Mouse (Mus musculus): ENCODE measurements around the gene Asb12. TPM values are rescaled to one million over a fixed set of nuclear protein-coding genes. Genes with fewer than 3 reads are reported as not detected.
"Not testable (repeated sequence)": the region's sequence is repeated elsewhere in the genome, so short reads cannot be mapped to it uniquely, and the experiment has no call there.

Gene Asb12
- 0.17 TPM in 1 of 2 replicates, not detected in the other for polyA plus RNA-seq (2016; fragmentation: Nextera tagmentation; extraction: Ambion mirVana)

GRCm38 (mm10) chrX:95557887-95558286, at the start of gene Asb12, which contains the start of gene Pfn5:
Gene Asb12 (minus strand): TSS chrX:95557987.
Gene Pfn5 (plus strand): TSS chrX:95558104.
- Histone ChIP-seq H3K4me3 (no peak within 1 kb of the TSS), H3K36me3 (no peaks in the 10 kb centered on the region), H3K4me2 (replicated peaks) (no peak within 1 kb of the TSS), H3K27ac (no peak within 1 kb of the TSS), H3K9me3 (replicated peaks) (no peaks in the 10 kb centered on the region), H3K27me3 (no peaks in the 10 kb centered on the region), H3K4me1 (no peaks in the 10 kb centered on the region), H3K9ac (no peak within 1 kb of the TSS)
- 90% methylated on average over 2 of the region's 2 CpGs for WGBS
- ATAC-seq (ENCODE audit: low FRiP score), result no peak

GRCm38 (mm10) chrX:95600609-95601008, 42.8 kb upstream of the Asb12 start:
- H3K27me3 ChIP-seq, result no peaks in the 10 kb centered on the region
- no peak overlapping the region for H3K4me3 ChIP-seq
- H3K36me3 ChIP-seq, result no peaks in the 10 kb centered on the region
- no peak for ATAC-seq (ENCODE audit: low FRiP score)
- no peaks in the 10 kb centered on the region for H3K9me3 ChIP-seq (replicated peaks)
- no peak overlapping the region for H3K9ac ChIP-seq
- no peak overlapping the region for H3K4me2 ChIP-seq (replicated peaks)
- H3K27ac ChIP-seq, result no peak overlapping the region
- 86% methylated on average over 5 of the region's 5 CpGs for WGBS
- no peaks in the 10 kb centered on the region for H3K4me1 ChIP-seq

GRCm38 (mm10) chrX:95554321-95554720, 3.5 kb downstream of the Asb12 start:
- H3K27me3 ChIP-seq, result no peaks in the 10 kb centered on the region
- H3K9me3 ChIP-seq (replicated peaks), result no peaks in the 10 kb centered on the region
- 78% methylated on average over 4 of the region's 4 CpGs for WGBS
- H3K4me3 ChIP-seq, result no peak overlapping the region
- no peak overlapping the region for H3K4me2 ChIP-seq (replicated peaks)
- no peak overlapping the region for H3K27ac ChIP-seq
- H3K4me1 ChIP-seq, result no peaks in the 10 kb centered on the region
- no peak for ATAC-seq (ENCODE audit: low FRiP score)
- no peaks in the 10 kb centered on the region for H3K36me3 ChIP-seq
- no peak overlapping the region for H3K9ac ChIP-seq

GRCm38 (mm10) chrX:95535493-95535892, 22.3 kb downstream of the Asb12 start:
- not testable (repeated sequence) for H3K9me3 ChIP-seq (replicated peaks); H3K27me3 ChIP-seq; H3K4me2 ChIP-seq (replicated peaks); H3K4me3 ChIP-seq; H3K36me3 ChIP-seq; H3K9ac ChIP-seq; H3K27ac ChIP-seq; H3K4me1 ChIP-seq; ATAC-seq (ENCODE audit: low FRiP score)
- 91% methylated on average over 2 of the region's 2 CpGs for WGBS

- H3K4me1 ChIP-seq, result no peaks in the 10 kb centered on the region
- H3K9ac ChIP-seq, result no peak overlapping the region
- WGBS, result 86% methylated on average over 2 of the region's 2 CpGs
- no peak overlapping the region for H3K4me3 ChIP-seq
- no peaks in the 10 kb centered on the region for H3K36me3 ChIP-seq
- ATAC-seq (ENCODE audit: low FRiP score), result no peak
- no peak overlapping the region for H3K27ac ChIP-seq
- H3K4me2 ChIP-seq (replicated peaks), result no peak overlapping the region
- no peaks in the 10 kb centered on the region for H3K27me3 ChIP-seq
- H3K9me3 ChIP-seq (replicated peaks), result no peaks in the 10 kb centered on the region
These were observed 32.6 kb downstream of the Asb12 start for GRCm38 (mm10) chrX:95525166-95525565.

GRCm38 (mm10) chrX:95523883-95524282, 33.9 kb downstream of the Asb12 start:
- H3K4me3 ChIP-seq, result no peak overlapping the region
- no peaks in the 10 kb centered on the region for H3K27me3 ChIP-seq
- no peak overlapping the region for H3K27ac ChIP-seq
- no peak overlapping the region for H3K9ac ChIP-seq
- H3K9me3 ChIP-seq (replicated peaks), result no peaks in the 10 kb centered on the region
- no peaks in the 10 kb centered on the region for H3K36me3 ChIP-seq
- H3K4me2 ChIP-seq (replicated peaks), result no peak overlapping the region
- no peak for ATAC-seq (ENCODE audit: low FRiP score)
- H3K4me1 ChIP-seq, result no peaks in the 10 kb centered on the region

GRCm38 (mm10) chrX:95457166-95457565, 100.6 kb downstream of the Asb12 start:
- no peak overlapping the region for H3K9ac ChIP-seq
- H3K27ac ChIP-seq, result no peak overlapping the region
- H3K4me3 ChIP-seq, result no peak overlapping the region
- no peaks in the 10 kb centered on the region for H3K9me3 ChIP-seq (replicated peaks)
- H3K4me2 ChIP-seq (replicated peaks), result no peak overlapping the region
- no peak for ATAC-seq (ENCODE audit: low FRiP score)
- WGBS, result 74% methylated on average over 3 of the region's 3 CpGs
- no peaks in the 10 kb centered on the region for H3K36me3 ChIP-seq
- H3K27me3 ChIP-seq, result no peaks in the 10 kb centered on the region
- H3K4me1 ChIP-seq, result no peaks in the 10 kb centered on the region

GRCm38 (mm10) chrX:95445866-95446265, 111.9 kb downstream of the Asb12 start:
- no peak overlapping the region for H3K4me3 ChIP-seq
- H3K9me3 ChIP-seq (replicated peaks), result no peaks in the 10 kb centered on the region
- H3K4me1 ChIP-seq, result peaks cover 13% of the 10 kb centered on the region
- no peak overlapping the region for H3K27ac ChIP-seq
- H3K4me2 ChIP-seq (replicated peaks), result no peak overlapping the region
- ATAC-seq (ENCODE audit: low FRiP score), result no peak
- no peaks in the 10 kb centered on the region for H3K36me3 ChIP-seq
- H3K27me3 ChIP-seq, result no peaks in the 10 kb centered on the region
- 82% methylated on average over 2 of the region's 2 CpGs for WGBS
- H3K9ac ChIP-seq, result no peak overlapping the region

- no peaks in the 10 kb centered on the region for H3K9me3 ChIP-seq (replicated peaks)
These were observed 112.6 kb downstream of the Asb12 start for GRCm38 (mm10) chrX:95445141-95445540.

GRCm38 (mm10) chrX:95444776-95445111, 113.0 kb downstream of the Asb12 start, which contains the start of gene Amer1:
Gene Amer1 (minus strand): TSS chrX:95444872.
- WGBS, result 21% methylated on average over 19 of the region's 19 CpGs
- H3K9me3 ChIP-seq (replicated peaks), result no peaks in the 10 kb centered on the region
- H3K4me1 ChIP-seq, result peaks cover 13% of the 10 kb centered on the region
- H3K4me2 ChIP-seq (replicated peaks), result peak within 1 kb of the TSS; percentile 57
- peak within 1 kb of the TSS; percentile 76 for H3K27ac ChIP-seq
- H3K27me3 ChIP-seq, result no peaks in the 10 kb centered on the region
- H3K9ac ChIP-seq, result peak within 1 kb of the TSS; percentile 67
- ATAC-seq (ENCODE audit: low FRiP score), result peak; percentile 98
- no peaks in the 10 kb centered on the region for H3K36me3 ChIP-seq
- H3K4me3 ChIP-seq, result peak within 1 kb of the TSS; percentile 55

More at GRCm38 (mm10) chrX:95445141-95445540, 112.6 kb downstream of the Asb12 start:
- WGBS, result 41% methylated on average over 3 of the region's 3 CpGs
- H3K4me2 ChIP-seq (replicated peaks), result peak overlapping the region; percentile 57
- H3K4me1 ChIP-seq, result peaks cover 13% of the 10 kb centered on the region
- H3K36me3 ChIP-seq, result no peaks in the 10 kb centered on the region
- peak overlapping the region; percentile 55 for H3K4me3 ChIP-seq
- no peak overlapping the region for H3K27ac ChIP-seq
- H3K27me3 ChIP-seq, result no peaks in the 10 kb centered on the region
- no peak overlapping the region for H3K9ac ChIP-seq
- ATAC-seq (ENCODE audit: low FRiP score), result no peak

GRCm38 (mm10) chrX:95443898-95444775, 113.7 kb downstream of the Asb12 start:
- peak; percentile 88 for ATAC-seq (ENCODE audit: low FRiP score)
- Histone ChIP-seq H3K9ac (peak overlapping the region; percentile 67), H3K27me3 (no peaks in the 10 kb centered on the region), H3K4me2 (replicated peaks) (peak overlapping the region; percentile 57), H3K4me1 (peaks cover 13% of the 10 kb centered on the region), H3K9me3 (replicated peaks) (no peaks in the 10 kb centered on the region), H3K4me3 (peak overlapping the region; percentile 55), H3K27ac (peak overlapping the region; percentile 76), H3K36me3 (no peaks in the 10 kb centered on the region)
- WGBS, result 25% methylated on average over 41 of the region's 42 CpGs

- H3K9me3 ChIP-seq (replicated peaks), result no peaks in the 10 kb centered on the region
- H3K4me3 ChIP-seq, result peak overlapping the region; percentile 55
- no peaks in the 10 kb centered on the region for H3K36me3 ChIP-seq
- no peaks in the 10 kb centered on the region for H3K27me3 ChIP-seq
- ATAC-seq (ENCODE audit: low FRiP score), result peak; percentile 23
- H3K27ac ChIP-seq, result peak overlapping the region; percentile 76
- WGBS, result 32% methylated on average over 12 of the region's 12 CpGs
- H3K4me1 ChIP-seq, result peaks cover 13% of the 10 kb centered on the region
- H3K9ac ChIP-seq, result peak overlapping the region; percentile 67
- peak overlapping the region; percentile 57 for H3K4me2 ChIP-seq (replicated peaks)
These were observed 114.4 kb downstream of the Asb12 start for GRCm38 (mm10) chrX:95443390-95443789.

GRCm38 (mm10) chrX:95442261-95442660, 115.5 kb downstream of the Asb12 start:
- no peak overlapping the region for H3K27ac ChIP-seq
- WGBS, result 71% methylated on average over 1 of the region's 1 CpGs
- peak overlapping the region; percentile 57; the same call in 1 of the 2 replicates for H3K4me2 ChIP-seq (replicated peaks)
- no peaks in the 10 kb centered on the region for H3K9me3 ChIP-seq (replicated peaks)
- ATAC-seq (ENCODE audit: low FRiP score), result no peak
- no peaks in the 10 kb centered on the region for H3K27me3 ChIP-seq
- H3K4me3 ChIP-seq, result no peak overlapping the region
- no peak overlapping the region for H3K9ac ChIP-seq
- H3K36me3 ChIP-seq, result no peaks in the 10 kb centered on the region
- peaks cover 13% of the 10 kb centered on the region for H3K4me1 ChIP-seq
